Mouse (Mus musculus) subcutaneous adipose tissue, adult 2 months (tissue): ENCODE measurements around the gene Ppp2r2d. TPM values are rescaled to one million over a fixed set of nuclear protein-coding genes. Genes with fewer than 3 reads are reported as not detected.

ENCODE experiments used
- polyA plus RNA-seq: library from polyadenylated mRNA; depleted of rRNA; stranded (reverse); fragments of >200 nt; gene quantifications from 2 replicates; pipeline ENCODE4 v1.2.3, GENCODE M21; 2012; ENCODE audit warnings: low replicate concordance; rRNA removed

Gene Ppp2r2d
- polyA plus RNA-seq, result 31.7 and 35.2 TPM in 2 replicates

DNA sequence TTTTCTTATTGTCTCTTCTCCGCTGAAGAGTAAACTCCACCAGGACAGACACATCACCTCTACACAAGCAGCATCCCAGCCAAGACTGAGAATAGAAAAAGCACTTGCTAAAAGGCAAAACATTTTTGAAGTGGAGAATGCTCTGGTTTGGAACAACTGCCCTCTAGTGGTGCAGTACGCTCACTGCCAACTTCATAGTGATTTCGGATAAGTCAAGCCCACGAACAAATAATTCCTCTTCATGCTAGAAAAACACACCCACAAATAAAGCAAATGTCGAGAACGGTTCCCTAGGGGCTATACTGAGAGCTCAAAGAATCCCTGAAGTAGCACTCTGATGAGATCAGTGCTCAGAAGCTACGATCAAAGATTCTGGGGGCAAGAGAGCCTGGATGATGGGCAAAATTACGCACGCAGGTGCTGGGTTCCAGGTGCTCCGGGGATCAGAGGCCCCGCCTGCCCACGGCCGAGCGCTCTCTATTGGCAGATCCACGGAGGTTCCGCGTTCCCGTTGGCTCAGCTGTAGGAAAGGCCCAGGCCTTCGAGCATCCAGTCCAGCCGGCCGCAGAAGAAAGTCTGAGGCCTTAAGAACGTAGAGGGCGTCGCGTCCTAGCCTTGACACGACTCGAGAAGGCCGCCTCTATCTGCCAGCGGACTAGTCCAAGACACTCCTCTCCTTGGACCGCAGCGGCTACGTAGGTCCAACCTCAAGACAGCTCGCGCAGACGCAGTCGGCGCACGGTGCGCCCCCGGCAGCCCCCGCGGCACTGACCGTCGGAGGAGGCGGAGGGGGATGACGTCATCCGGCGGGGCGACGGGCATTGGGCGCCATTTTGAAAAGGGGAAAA, at the start of gene Ppp2r2d, which contains the start of gene Mapk1ip1:
TSS of gene Ppp2r2d (plus strand) at position 536 of the 848 bp plus-strand sequence.
TSS of gene Mapk1ip1 (minus strand) at position 730 of the 848 bp plus-strand sequence.

GRCm38 (mm10) chr7:138909277-138910192, 63.7 kb downstream of the Ppp2r2d start, which contains the start of gene Bnip3:
Gene Bnip3 (minus strand): TSS chr7:138909519.

Other genes starting within 250 kb of the Ppp2r2d start
- gene Mapk1ip1, start 194 bp downstream of the Ppp2r2d start, polyA plus RNA-seq, result 63.3 and 68.2 TPM in 2 replicates
- gene Bnip3, start 63.4 kb downstream of the Ppp2r2d start, polyA plus RNA-seq, result 47.3 and 238 TPM in 2 replicates
- gene Jakmip3, start 94.7 kb downstream of the Ppp2r2d start, polyA plus RNA-seq, result 0.54 and 2.3 TPM in 2 replicates
- gene Dpysl4, start 239.9 kb downstream of the Ppp2r2d start, polyA plus RNA-seq, result 0.30 and 10.3 TPM in 2 replicates